Mouse (Mus musculus) limb, embryonic 11.5 days (tissue): Measurements from ENCODE around the gene Gm20532. TPM values are rescaled to one million over a fixed set of nuclear protein-coding genes. Genes with fewer than 3 reads are reported as not detected.

Experiments
- ATAC-seq: fragments of 200-750 bp; cut with Nextera tagmentation; 2 replicates; pipeline ENCODE4 v1.8.0; 2017; ENCODE audit warnings: low read depth; ENCODE audit not compliant: insufficient number of reproducible peaks, low FRiP score, low TSS enrichment
- DNase-seq: peaks from one replicate; pipeline ENCODE4 v3.0.0-alpha.2; 2015; ENCODE audit warnings: low spot score
- H3K27ac ChIP-seq: fragments of 300-500 bp; sonication (generic); replicated peaks from 2 replicates; pipeline ENCODE4 v1.5.1; 2014; ENCODE audit warnings: low read depth, mild to moderate bottlenecking, low read length
- H3K27me3 ChIP-seq: fragments of 300-500 bp; sonication (generic); 2 replicates; pipeline ENCODE4 v1.6.1; 2014; ENCODE audit warnings: mild to moderate bottlenecking, low read length, mixed read lengths; ENCODE audit not compliant: control insufficient read depth, insufficient read depth
- H3K36me3 ChIP-seq: fragments of 300-500 bp; sonication (generic); 2 replicates; pipeline ENCODE4 v1.6.1; 2014; ENCODE audit warnings: mild to moderate bottlenecking, low read length, moderate library complexity, mixed read lengths; ENCODE audit not compliant: control insufficient read depth, insufficient read depth
- H3K4me1 ChIP-seq: fragments of 300-500 bp; sonication (generic); 2 replicates; pipeline ENCODE4 v1.6.1; 2014; ENCODE audit warnings: low read length, mixed read lengths; ENCODE audit not compliant: control insufficient read depth, insufficient read depth
- H3K4me2 ChIP-seq: fragments of 300-500 bp; sonication (generic); 2 replicates; pipeline ENCODE4 v1.6.1; 2014; ENCODE audit warnings: low read depth, mild to moderate bottlenecking, moderate library complexity; ENCODE audit not compliant: severe bottlenecking
- H3K4me3 ChIP-seq: fragments of 300-500 bp; sonication (generic); 2 replicates; pipeline ENCODE4 v1.5.1; 2014; ENCODE audit warnings: low read depth, low read length
- H3K9ac ChIP-seq: fragments of 300-500 bp; sonication (generic); 2 replicates; pipeline ENCODE4 v1.6.1; 2014; ENCODE audit warnings: mild to moderate bottlenecking, low read length
- H3K9me3 ChIP-seq: fragments of 300-500 bp; sonication (generic); 2 replicates; pipeline ENCODE4 v1.6.1; 2016; ENCODE audit warnings: low read length; ENCODE audit not compliant: control insufficient read depth
- WGBS: fragments of 180-500 bp; shearing (Covaris S2); extraction: QIAGEN DNeasy Blood & Tissue Kit; methylation state at CpG from one replicate; pipeline ENCODE4 v1.1.7; 2014; 5-methylcytosine and 5-hydroxymethylcytosine counted together
- polyA plus RNA-seq: library from polyadenylated mRNA; unstranded; fragments of >200 nt; fragmentation: Nextera tagmentation; extraction: Ambion mirVana; gene quantifications from 2 replicates; pipeline ENCODE4 v1.2.1, GENCODE M21; 2014

The Gm20532 gene
- polyA plus RNA-seq, 1 experiment from 2014 or later: not detected

- 7% methylated on average over 11 of the region's 11 CpGs for WGBS
- Histone ChIP-seq H3K9me3 (no peaks in the 10 kb centered on the region), H3K27me3 (no peaks in the 10 kb centered on the region), H3K4me1 (peaks cover 5% of the 10 kb centered on the region; the same call in 1 of the 2 replicates), H3K27ac (0 out of 2 replicates have a peak overlapping the region, but pooled peaks have one; percentile 36), H3K9ac (peak overlapping the region; percentile 61), H3K4me2 (peak overlapping the region; percentile 54), H3K36me3 (no peaks in the 10 kb centered on the region; the same call in 1 of the 2 replicates), H3K4me3 (peak overlapping the region; percentile 49)
- ATAC-seq (no peak), DNase-seq (no peak)
These were observed 586 bp downstream of the Gm20532 start for GRCm38 (mm10) chr2:26587044-26587405.

- H3K9ac ChIP-seq: peak overlapping the region; percentile 14; the same call in 1 of the 2 replicates
- 34% methylated on average over 4 of the region's 4 CpGs for WGBS
- no peaks in the 10 kb centered on the region; the same call in 1 of the 2 replicates for H3K36me3 ChIP-seq
These were observed 2.1 kb downstream of the Gm20532 start for GRCm38 (mm10) chr2:26588573-26588972.

GRCm38 (mm10) chr2:26589284-26589683 lies 2.8 kb downstream of the Gm20532 start:
- no peak overlapping the region for H3K9ac ChIP-seq

More at GRCm38 (mm10) chr2:26588573-26588972, 2.1 kb downstream of the Gm20532 start:
- Histone ChIP-seq H3K4me3 (no peak overlapping the region; the same call in 1 of the 2 replicates), H3K27ac (0 out of 2 replicates have a peak overlapping the region, but pooled peaks have one; percentile 26), H3K4me2 (no peak overlapping the region), H3K27me3 (no peaks in the 10 kb centered on the region), H3K9me3 (no peaks in the 10 kb centered on the region), H3K4me1 (peaks cover 5% of the 10 kb centered on the region; the same call in 1 of the 2 replicates)
- DNase-seq (no peak), ATAC-seq (no peak)

GRCm38 (mm10) chr2:26590282-26590681 lies 3.8 kb downstream of the Gm20532 start:
- Histone ChIP-seq H3K9ac (no peak overlapping the region), H3K9me3 (no peaks in the 10 kb centered on the region)

More at GRCm38 (mm10) chr2:26589284-26589683, 2.8 kb downstream of the Gm20532 start:
- DNase-seq (no peak), ATAC-seq (no peak)
- peaks cover 5% of the 10 kb centered on the region; the same call in 1 of the 2 replicates for H3K4me1 ChIP-seq
- H3K4me3 ChIP-seq: no peak overlapping the region
- no peaks in the 10 kb centered on the region for H3K27me3 ChIP-seq
- H3K4me2 ChIP-seq: no peak overlapping the region
- H3K27ac ChIP-seq: no peak overlapping the region
- no peaks in the 10 kb centered on the region; the same call in 1 of the 2 replicates for H3K36me3 ChIP-seq
- 93% methylated on average over 10 of the region's 10 CpGs for WGBS
- H3K9me3 ChIP-seq: no peaks in the 10 kb centered on the region

GRCm38 (mm10) chr2:26590962-26591361 lies 4.5 kb downstream of the Gm20532 start:
- H3K4me1 ChIP-seq: peaks cover 5% of the 10 kb centered on the region; the same call in 1 of the 2 replicates
- H3K36me3 ChIP-seq: no peaks in the 10 kb centered on the region; the same call in 1 of the 2 replicates
- no peak overlapping the region for H3K27ac ChIP-seq
- 92% methylated on average over 7 of the region's 7 CpGs for WGBS
- no peaks in the 10 kb centered on the region for H3K27me3 ChIP-seq
- H3K9ac ChIP-seq: no peak overlapping the region; the same call in 1 of the 2 replicates
- no peak overlapping the region for H3K4me2 ChIP-seq
- H3K9me3 ChIP-seq: no peaks in the 10 kb centered on the region
- H3K4me3 ChIP-seq: no peak overlapping the region
- no peak for DNase-seq
- ATAC-seq: no peak

More at GRCm38 (mm10) chr2:26590282-26590681, 3.8 kb downstream of the Gm20532 start:
- Histone ChIP-seq H3K27ac (no peak overlapping the region), H3K27me3 (no peaks in the 10 kb centered on the region), H3K4me3 (no peak overlapping the region), H3K4me2 (no peak overlapping the region), H3K4me1 (peaks cover 5% of the 10 kb centered on the region; the same call in 1 of the 2 replicates), H3K36me3 (no peaks in the 10 kb centered on the region; the same call in 1 of the 2 replicates)
- no peak for ATAC-seq
- DNase-seq: no peak
- WGBS: 94% methylated on average over 7 of the region's 7 CpGs

- ATAC-seq: no peak
- Histone ChIP-seq H3K27me3 (no peaks in the 10 kb centered on the region), H3K36me3 (no peaks in the 10 kb centered on the region; the same call in 1 of the 2 replicates), H3K27ac (no peak overlapping the region), H3K4me1 (peaks cover 5% of the 10 kb centered on the region; the same call in 1 of the 2 replicates), H3K4me2 (no peak overlapping the region), H3K9me3 (no peaks in the 10 kb centered on the region), H3K9ac (no peak overlapping the region; the same call in 1 of the 2 replicates), H3K4me3 (no peak overlapping the region)
- no peak for DNase-seq
- WGBS: 92% methylated on average over 12 of the region's 12 CpGs
These were observed 5.0 kb downstream of the Gm20532 start for GRCm38 (mm10) chr2:26591416-26591815.

- H3K36me3 ChIP-seq: no peaks in the 10 kb centered on the region; the same call in 1 of the 2 replicates
- peaks cover 3% of the 10 kb centered on the region; the same call in 1 of the 2 replicates for H3K4me1 ChIP-seq
- no peak overlapping the region for H3K4me2 ChIP-seq
- ATAC-seq: no peak
- H3K27me3 ChIP-seq: no peaks in the 10 kb centered on the region
- no peak for DNase-seq
- H3K9me3 ChIP-seq: no peaks in the 10 kb centered on the region
- no peak overlapping the region for H3K4me3 ChIP-seq
- WGBS: 61% methylated on average over 9 of the region's 9 CpGs
- no peak overlapping the region for H3K27ac ChIP-seq
- no peak overlapping the region for H3K9ac ChIP-seq
These were observed 7.0 kb downstream of the Gm20532 start for GRCm38 (mm10) chr2:26593211-26594021.

- ATAC-seq: no peak
- H3K4me2 ChIP-seq: no peak overlapping the region
- H3K9ac ChIP-seq: no peak overlapping the region
- no peaks in the 10 kb centered on the region for H3K27me3 ChIP-seq
- no peak overlapping the region for H3K27ac ChIP-seq
- peak; percentile 50 for DNase-seq
- H3K4me1 ChIP-seq: no peaks in the 10 kb centered on the region
- H3K4me3 ChIP-seq: no peak overlapping the region
- no peaks in the 10 kb centered on the region; the same call in 1 of the 2 replicates for H3K36me3 ChIP-seq
- H3K9me3 ChIP-seq: no peaks in the 10 kb centered on the region
- WGBS: 73% methylated on average over 9 of the region's 9 CpGs
These were observed 7.5 kb downstream of the Gm20532 start for GRCm38 (mm10) chr2:26594022-26594346.
